Mouse (Mus musculus) midbrain, embryonic 12.5 days (tissue): ENCODE data around the gene Crybb2. TPM values are rescaled to one million over a fixed set of nuclear protein-coding genes. Genes with fewer than 3 reads are reported as not detected.
"Not testable (repeated sequence)": the region's sequence is repeated elsewhere in the genome, so short reads cannot be mapped to it uniquely, and the experiment has no call there.

Source experiments
- ATAC-seq: fragments of 200-750 bp; cut with Nextera tagmentation; 2 replicates; pipeline ENCODE4 v1.8.0; 2017; ENCODE audit warnings: low read depth, moderate TSS enrichment, moderate library complexity; ENCODE audit not compliant: low FRiP score
- H3K27ac ChIP-seq: fragments of 300-500 bp; sonication (generic); replicated peaks from 2 replicates; pipeline ENCODE4 v1.5.1; 2016; ENCODE audit warnings: mild to moderate bottlenecking
- H3K27me3 ChIP-seq: fragments of 300-500 bp; sonication (generic); 2 replicates; pipeline ENCODE4 v1.6.1; 2016; ENCODE audit warnings: mild to moderate bottlenecking
- H3K36me3 ChIP-seq: fragments of 300-500 bp; sonication (generic); 2 replicates; pipeline ENCODE4 v1.6.1; 2016
- H3K4me1 ChIP-seq: fragments of 300-500 bp; sonication (generic); 2 replicates; pipeline ENCODE4 v1.6.1; 2016
- H3K4me2 ChIP-seq: fragments of 300-500 bp; sonication (generic); replicated peaks from 2 replicates; pipeline ENCODE4 v1.6.1; 2016; ENCODE audit warnings: mild to moderate bottlenecking, moderate library complexity
- H3K4me3 ChIP-seq: fragments of 300-500 bp; sonication (generic); 2 replicates; pipeline ENCODE4 v1.5.1; 2016; ENCODE audit warnings: mild to moderate bottlenecking
- H3K9ac ChIP-seq: fragments of 300-500 bp; sonication (generic); replicated peaks from 2 replicates; pipeline ENCODE4 v1.6.1; 2016; ENCODE audit warnings: mild to moderate bottlenecking, moderate library complexity
- H3K9me3 ChIP-seq: fragments of 300-500 bp; sonication (generic); 2 replicates; pipeline ENCODE4 v1.6.1; 2016; ENCODE audit warnings: mild to moderate bottlenecking
- WGBS: fragments of 180-500 bp; shearing (Covaris S2); methylation state at CpG from one replicate; pipeline ENCODE4 v1.1.7; 2016; 5-methylcytosine and 5-hydroxymethylcytosine counted together
- polyA plus RNA-seq: library from polyadenylated mRNA; unstranded; fragments of >200 nt; fragmentation: Nextera tagmentation; extraction: Ambion mirVana; gene quantifications from 2 replicates; pipeline ENCODE4 v1.2.1, GENCODE M21; 2016

The Crybb2 gene
- not detected in 2 replicates for polyA plus RNA-seq

- H3K4me2 ChIP-seq = no peak within 1 kb of the TSS
- H3K9ac ChIP-seq = no peak within 1 kb of the TSS
- no peaks in the 10 kb centered on the region for H3K36me3 ChIP-seq
- no peaks in the 10 kb centered on the region for H3K4me1 ChIP-seq
- H3K4me3 ChIP-seq = no peak within 1 kb of the TSS
- no peak for ATAC-seq
- H3K27ac ChIP-seq = no peak within 1 kb of the TSS
- no peaks in the 10 kb centered on the region for H3K27me3 ChIP-seq
- no peaks in the 10 kb centered on the region for H3K9me3 ChIP-seq
These were observed at the start of gene Crybb2 for GRCm38 (mm10) chr5:113070017-113070416. TSS of gene Crybb2 (minus strand) at chr5:113070117.

GRCm38 (mm10) chr5:113119291-113119690 is 49.4 kb upstream of the Crybb2 start:
- Histone ChIP-seq H3K9ac (no peak overlapping the region), H3K27ac (no peak overlapping the region), H3K4me3 (no peak overlapping the region), H3K4me1 (peaks cover 41% of the 10 kb centered on the region), H3K4me2 (no peak overlapping the region), H3K36me3 (no peaks in the 10 kb centered on the region), H3K27me3 (no peaks in the 10 kb centered on the region), H3K9me3 (no peaks in the 10 kb centered on the region)
- no peak for ATAC-seq
- WGBS = 84% methylated on average over 9 of the region's 9 CpGs

- H3K27me3 ChIP-seq = no peaks in the 10 kb centered on the region
- H3K27ac ChIP-seq = no peak overlapping the region
- H3K9me3 ChIP-seq = no peaks in the 10 kb centered on the region
- no peak overlapping the region for H3K9ac ChIP-seq
- H3K4me3 ChIP-seq = no peak overlapping the region
- no peak overlapping the region for H3K4me2 ChIP-seq
- ATAC-seq = no peak
- H3K4me1 ChIP-seq = peaks cover 46% of the 10 kb centered on the region
- no peaks in the 10 kb centered on the region for H3K36me3 ChIP-seq
- 54% methylated on average over 6 of the region's 6 CpGs for WGBS
These were observed 48.8 kb upstream of the Crybb2 start for GRCm38 (mm10) chr5:113118695-113119094.

- H3K4me1 ChIP-seq = peaks cover 43% of the 10 kb centered on the region
- H3K9me3 ChIP-seq = no peaks in the 10 kb centered on the region
- H3K27ac ChIP-seq = no peak overlapping the region
- no peaks in the 10 kb centered on the region for H3K27me3 ChIP-seq
- WGBS = 84% methylated on average over 5 of the region's 5 CpGs
- no peak for ATAC-seq
- no peaks in the 10 kb centered on the region for H3K36me3 ChIP-seq
- H3K9ac ChIP-seq = no peak overlapping the region
- H3K4me3 ChIP-seq = no peak overlapping the region
- H3K4me2 ChIP-seq = no peak overlapping the region
These were observed 47.4 kb upstream of the Crybb2 start for GRCm38 (mm10) chr5:113117361-113117760.

- H3K4me1 ChIP-seq = peaks cover 32% of the 10 kb centered on the region
- H3K4me2 ChIP-seq = no peak overlapping the region
- no peaks in the 10 kb centered on the region for H3K27me3 ChIP-seq
- H3K27ac ChIP-seq = no peak overlapping the region
- ATAC-seq = no peak
- H3K9ac ChIP-seq = no peak overlapping the region
- H3K9me3 ChIP-seq = no peaks in the 10 kb centered on the region
- H3K4me3 ChIP-seq = no peak overlapping the region
- no peaks in the 10 kb centered on the region for H3K36me3 ChIP-seq
- WGBS = 71% methylated on average over 10 of the region's 10 CpGs
These were observed 46.0 kb upstream of the Crybb2 start for GRCm38 (mm10) chr5:113115896-113116295.

GRCm38 (mm10) chr5:113114264-113115225 is 44.6 kb upstream of the Crybb2 start:
- no peak overlapping the region for H3K27ac ChIP-seq
- 64% methylated on average over 20 of the region's 20 CpGs for WGBS
- H3K27me3 ChIP-seq = no peaks in the 10 kb centered on the region
- no peak for ATAC-seq
- no peaks in the 10 kb centered on the region for H3K9me3 ChIP-seq
- H3K4me3 ChIP-seq = no peak overlapping the region
- H3K36me3 ChIP-seq = no peaks in the 10 kb centered on the region
- no peak overlapping the region for H3K4me2 ChIP-seq
- no peak overlapping the region for H3K9ac ChIP-seq
- H3K4me1 ChIP-seq = peaks cover 25% of the 10 kb centered on the region

GRCm38 (mm10) chr5:113113120-113113519 is 43.2 kb upstream of the Crybb2 start:
- Histone ChIP-seq H3K27ac (no peak overlapping the region), H3K4me1 (peaks cover 21% of the 10 kb centered on the region), H3K9ac (no peak overlapping the region), H3K27me3 (no peaks in the 10 kb centered on the region), H3K4me2 (no peak overlapping the region), H3K36me3 (no peaks in the 10 kb centered on the region), H3K4me3 (no peak overlapping the region), H3K9me3 (no peaks in the 10 kb centered on the region)
- WGBS = 61% methylated on average over 5 of the region's 5 CpGs
- ATAC-seq = no peak

GRCm38 (mm10) chr5:113111336-113111735 is 41.4 kb upstream of the Crybb2 start:
- no peak overlapping the region for H3K4me3 ChIP-seq
- no peak for ATAC-seq
- no peaks in the 10 kb centered on the region for H3K36me3 ChIP-seq
- H3K27me3 ChIP-seq = no peaks in the 10 kb centered on the region
- H3K9ac ChIP-seq = no peak overlapping the region
- WGBS = 28% methylated on average over 4 of the region's 4 CpGs
- H3K4me1 ChIP-seq = peaks cover 15% of the 10 kb centered on the region
- no peak overlapping the region for H3K4me2 ChIP-seq
- no peaks in the 10 kb centered on the region for H3K9me3 ChIP-seq
- H3K27ac ChIP-seq = no peak overlapping the region

- ATAC-seq = no peak
- H3K27me3 ChIP-seq = no peaks in the 10 kb centered on the region
- no peaks in the 10 kb centered on the region for H3K9me3 ChIP-seq
- WGBS = 10% methylated on average over 1 of the region's 1 CpGs
- H3K4me1 ChIP-seq = peaks cover 15% of the 10 kb centered on the region
- no peaks in the 10 kb centered on the region for H3K36me3 ChIP-seq
- H3K4me3 ChIP-seq = no peak overlapping the region
- H3K27ac ChIP-seq = peak overlapping the region; percentile 64
- no peak overlapping the region for H3K4me2 ChIP-seq
- 0 out of 2 replicates have a peak overlapping the region, but pooled peaks have one; percentile 11 for H3K9ac ChIP-seq
These were observed 41.0 kb upstream of the Crybb2 start for GRCm38 (mm10) chr5:113110929-113111328.

GRCm38 (mm10) chr5:113109651-113110050 is 39.7 kb upstream of the Crybb2 start:
- not testable (repeated sequence) for H3K27me3 ChIP-seq, ATAC-seq, H3K36me3 ChIP-seq, H3K9me3 ChIP-seq, H3K4me3 ChIP-seq, H3K9ac ChIP-seq, H3K4me2 ChIP-seq, H3K27ac ChIP-seq
- H3K4me1 ChIP-seq = peaks cover 15% of the 10 kb centered on the region
- WGBS = 96% methylated on average over 2 of the region's 2 CpGs

- 77% methylated on average over 11 of the region's 11 CpGs for WGBS
- no peak for ATAC-seq
- H3K9me3 ChIP-seq = no peaks in the 10 kb centered on the region
- H3K4me3 ChIP-seq = no peak overlapping the region
- H3K9ac ChIP-seq = no peak overlapping the region
- H3K4me1 ChIP-seq = peaks cover 6% of the 10 kb centered on the region
- H3K27ac ChIP-seq = no peak overlapping the region
- H3K27me3 ChIP-seq = no peaks in the 10 kb centered on the region
- no peak overlapping the region for H3K4me2 ChIP-seq
- H3K36me3 ChIP-seq = no peaks in the 10 kb centered on the region
These were observed 38.3 kb upstream of the Crybb2 start for GRCm38 (mm10) chr5:113108165-113108764.

- H3K4me3 ChIP-seq = no peak overlapping the region
- no peak overlapping the region for H3K4me2 ChIP-seq
- H3K27ac ChIP-seq = no peak overlapping the region
- no peak overlapping the region for H3K9ac ChIP-seq
- H3K9me3 ChIP-seq = no peaks in the 10 kb centered on the region
- H3K27me3 ChIP-seq = no peaks in the 10 kb centered on the region
- 60% methylated on average over 3 of the region's 3 CpGs for WGBS
- ATAC-seq = no peak
- no peaks in the 10 kb centered on the region for H3K36me3 ChIP-seq
- H3K4me1 ChIP-seq = peaks cover 10% of the 10 kb centered on the region
These were observed 37.8 kb upstream of the Crybb2 start for GRCm38 (mm10) chr5:113107709-113108108.
